Mouse (Mus musculus): ENCODE measurements around the gene Cd47.

DNA sequence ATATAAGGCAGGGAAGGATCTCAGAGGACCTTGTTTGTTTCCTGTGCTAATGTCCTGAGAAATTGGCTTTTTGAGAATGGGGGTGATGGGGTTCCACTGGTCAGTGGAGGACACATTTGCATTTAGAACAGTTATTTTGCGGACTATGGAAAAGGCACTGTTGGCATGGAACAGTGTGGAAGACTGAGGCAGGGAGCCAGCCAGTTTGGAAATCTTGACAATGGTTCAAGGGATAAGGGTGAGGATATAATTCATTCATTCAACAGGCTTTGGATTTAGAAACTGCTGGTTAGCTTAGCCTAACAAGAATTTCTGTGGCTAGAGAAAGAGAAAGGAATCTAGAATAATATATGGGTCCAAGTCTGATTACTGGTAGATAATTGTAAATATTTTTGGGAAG, 61.7 kb downstream of the Cd47 start:
- no peak for TF ChIP-seq CTCF (IDR thresholded peaks at IDR 0.05; ENCODE audit: borderline replicate concordance, insufficient read depth, low read length)
- TF ChIP-seq POLR2A (IDR thresholded peaks at IDR 0.05; ENCODE audit: low read depth, low read length) = no peak
